Comparison of ENCODE assay signal across 9 mouse cellular contexts in the genomic region with DNA sequence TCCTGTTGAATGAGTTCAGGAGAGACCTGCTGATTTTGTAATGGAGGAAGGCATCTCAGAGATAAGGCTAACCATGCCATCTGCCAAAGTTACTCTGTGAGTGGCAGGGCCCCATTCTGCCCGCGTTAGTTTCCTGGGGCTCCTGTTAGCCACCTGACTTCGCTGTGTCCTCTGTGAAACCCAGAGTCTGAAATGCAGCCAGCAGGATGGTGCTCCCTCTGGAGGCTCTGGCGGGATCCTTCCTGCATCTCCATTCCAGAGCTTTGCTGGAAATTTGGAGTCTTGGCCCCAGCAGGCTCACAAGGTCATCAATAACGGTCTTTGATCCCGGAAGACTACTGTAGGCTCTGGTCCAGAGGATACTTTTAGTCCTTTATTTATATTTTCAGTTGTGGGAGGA. TPM values are rescaled to one million over a fixed set of nuclear protein-coding genes. Genes with fewer than 3 reads are reported as not detected.
A peak's percentile ranks its signal among the peaks of the same experiment; 100 is the strongest.
DNase-seq lines count a peak whose midpoint lies in the region; ATAC-seq lines count a peak whose summit lies in the region.
"Had no signal": no experiment of that assay in that cellular context is flagged by ENCODE, and none has a peak within 500 bp of the region (broad histone marks: within the 10 kb centered on the region; RNA-seq: fewer than 3 reads in every experiment).

No protein-coding gene starts in this region.

- no peak overlapping the region for H3K9ac ChIP-seq in forebrain, embryonic 14.5 days (ENCODE audit: low read length)
- H3K9ac ChIP-seq in forebrain, embryonic 12.5 days: no peak overlapping the region
- H3K9ac ChIP-seq in midbrain, embryonic 14.5 days (replicated peaks; ENCODE audit: low read length): no peak overlapping the region
- H3K9ac ChIP-seq in midbrain, embryonic 16.5 days (ENCODE audit: low read depth, low read length): no peak overlapping the region
- no peak overlapping the region for H3K9ac ChIP-seq in heart, embryonic 11.5 days (ENCODE audit: low read depth, low read length)
- no peak overlapping the region for H3K9ac ChIP-seq in forebrain, embryonic 11.5 days (ENCODE audit: low read length)
- H3K9ac ChIP-seq in forebrain, embryonic 16.5 days (replicated peaks; ENCODE audit: low read depth, low read length): no peak overlapping the region

- H3K4me2 ChIP-seq in forebrain, embryonic 14.5 days (ENCODE audit: low read length): no peak overlapping the region
- no peak overlapping the region for H3K4me2 ChIP-seq in forebrain, embryonic 12.5 days
- no peak overlapping the region for H3K4me2 ChIP-seq in midbrain, embryonic 14.5 days (ENCODE audit: low read length)
- no peak overlapping the region for H3K4me2 ChIP-seq in midbrain, embryonic 16.5 days (ENCODE audit: low read length)
- H3K4me2 ChIP-seq in heart, embryonic 11.5 days: peak overlapping the region; percentile 37; the same call in 1 of the 2 replicates
- H3K4me2 ChIP-seq in forebrain, embryonic 11.5 days (ENCODE audit: low read depth, low read length, severe bottlenecking): no peak overlapping the region
- no peak overlapping the region for H3K4me2 ChIP-seq in forebrain, embryonic 16.5 days (ENCODE audit: low read length)

- H3K36me3 ChIP-seq in forebrain, embryonic 14.5 days (ENCODE audit: control insufficient read depth, insufficient read depth, low read length): no peaks in the 10 kb centered on the region
- no peaks in the 10 kb centered on the region for H3K36me3 ChIP-seq in forebrain, embryonic 12.5 days (replicated peaks)
- H3K36me3 ChIP-seq in midbrain, embryonic 14.5 days (ENCODE audit: control insufficient read depth, insufficient read depth, low read length): no peaks in the 10 kb centered on the region
- no peaks in the 10 kb centered on the region for H3K36me3 ChIP-seq in midbrain, embryonic 16.5 days (ENCODE audit: control insufficient read depth, insufficient read depth, low read length)
- H3K36me3 ChIP-seq in heart, embryonic 11.5 days (ENCODE audit: control insufficient read depth, insufficient read depth, low read length): no peaks in the 10 kb centered on the region
- H3K36me3 ChIP-seq in forebrain, embryonic 11.5 days (ENCODE audit: control insufficient read depth, insufficient read depth, low read length): no peaks in the 10 kb centered on the region
- H3K36me3 ChIP-seq in forebrain, embryonic 16.5 days (ENCODE audit: control insufficient read depth, insufficient read depth): no peaks in the 10 kb centered on the region

- DNase-seq in forebrain, embryonic 14.5 days (ENCODE audit: low spot score): peak; percentile 18
- DNase-seq in midbrain, embryonic 14.5 days: peak; percentile 17
- DNase-seq in lung, postnatal 4 days: peak; percentile 32 to 47
- DNase-seq in forebrain, embryonic 11.5 days (ENCODE audit: low spot score): no peak

- no peaks in the 10 kb centered on the region for H3K9me3 ChIP-seq in forebrain, embryonic 14.5 days (replicated peaks; ENCODE audit: control insufficient read depth, low read length)
- no peaks in the 10 kb centered on the region for H3K9me3 ChIP-seq in forebrain, embryonic 12.5 days
- no peaks in the 10 kb centered on the region for H3K9me3 ChIP-seq in midbrain, embryonic 14.5 days (ENCODE audit: control insufficient read depth, low read length)
- H3K9me3 ChIP-seq in midbrain, embryonic 16.5 days (replicated peaks; ENCODE audit: control insufficient read depth, low read length, poor library complexity, severe bottlenecking): no peaks in the 10 kb centered on the region
- no peaks in the 10 kb centered on the region for H3K9me3 ChIP-seq in heart, embryonic 11.5 days (replicated peaks; ENCODE audit: control insufficient read depth, low read length)
- H3K9me3 ChIP-seq in forebrain, embryonic 11.5 days (ENCODE audit: control insufficient read depth, low read length): no peaks in the 10 kb centered on the region
- no peaks in the 10 kb centered on the region for H3K9me3 ChIP-seq in forebrain, embryonic 16.5 days (ENCODE audit: control insufficient read depth, low read length)

- no peak for ATAC-seq in forebrain, embryonic 14.5 days
- ATAC-seq in forebrain, embryonic 12.5 days (ENCODE audit: low FRiP score): no peak
- ATAC-seq in midbrain, embryonic 14.5 days (ENCODE audit: low FRiP score, low TSS enrichment): no peak
- no peak for ATAC-seq in midbrain, embryonic 16.5 days
- no peak for ATAC-seq in heart, embryonic 11.5 days (replicated peaks; ENCODE audit: insufficient number of reproducible peaks, low FRiP score, low TSS enrichment)
- ATAC-seq in forebrain, embryonic 11.5 days (replicated peaks; ENCODE audit: low FRiP score): no peak
- ATAC-seq in forebrain, embryonic 16.5 days: no peak

- no peak overlapping the region for H3K27ac ChIP-seq in forebrain, embryonic 14.5 days (ENCODE audit: low read depth, low read length)
- no peak overlapping the region for H3K27ac ChIP-seq in forebrain, embryonic 12.5 days
- no peak overlapping the region for H3K27ac ChIP-seq in midbrain, embryonic 14.5 days (replicated peaks; ENCODE audit: low read depth, low read length)
- H3K27ac ChIP-seq in midbrain, embryonic 16.5 days (ENCODE audit: low read length): no peak overlapping the region
- no peak overlapping the region for H3K27ac ChIP-seq in heart, embryonic 11.5 days (ENCODE audit: low read depth, low read length)
- H3K27ac ChIP-seq in forebrain, embryonic 11.5 days (ENCODE audit: low read depth, low read length): no peak overlapping the region
- no peak overlapping the region for H3K27ac ChIP-seq in forebrain, embryonic 16.5 days (ENCODE audit: low read length)

- H3K27me3 ChIP-seq in forebrain, embryonic 14.5 days (replicated peaks; ENCODE audit: control insufficient read depth, insufficient read depth, low read length): no peaks in the 10 kb centered on the region
- H3K27me3 ChIP-seq in forebrain, embryonic 12.5 days: no peaks in the 10 kb centered on the region
- H3K27me3 ChIP-seq in midbrain, embryonic 14.5 days (ENCODE audit: control insufficient read depth, insufficient read depth, low read length): no peaks in the 10 kb centered on the region
- H3K27me3 ChIP-seq in midbrain, embryonic 16.5 days (ENCODE audit: control insufficient read depth, insufficient read depth, low read depth, low read length): no peaks in the 10 kb centered on the region
- no peaks in the 10 kb centered on the region for H3K27me3 ChIP-seq in heart, embryonic 11.5 days (ENCODE audit: control insufficient read depth, insufficient read depth, low read length)
- no peaks in the 10 kb centered on the region for H3K27me3 ChIP-seq in forebrain, embryonic 11.5 days (ENCODE audit: control insufficient read depth, insufficient read depth, low read length)
- no peaks in the 10 kb centered on the region for H3K27me3 ChIP-seq in forebrain, embryonic 16.5 days (replicated peaks; ENCODE audit: control insufficient read depth, insufficient read depth, low read length)

- H3K4me1 ChIP-seq in forebrain, embryonic 14.5 days (ENCODE audit: control insufficient read depth, insufficient read depth, low read length): no peaks in the 10 kb centered on the region
- H3K4me1 ChIP-seq in forebrain, embryonic 12.5 days: no peaks in the 10 kb centered on the region
- no peaks in the 10 kb centered on the region for H3K4me1 ChIP-seq in midbrain, embryonic 14.5 days (ENCODE audit: control insufficient read depth, insufficient read depth, low read length)
- H3K4me1 ChIP-seq in midbrain, embryonic 16.5 days (ENCODE audit: control insufficient read depth, insufficient read depth, low read length): no peaks in the 10 kb centered on the region; the same call in 1 of the 2 replicates
- H3K4me1 ChIP-seq in heart, embryonic 11.5 days (ENCODE audit: control insufficient read depth, insufficient read depth, low read length): no peaks in the 10 kb centered on the region
- no peaks in the 10 kb centered on the region for H3K4me1 ChIP-seq in forebrain, embryonic 11.5 days (replicated peaks; ENCODE audit: control insufficient read depth, insufficient read depth, low read length)
- H3K4me1 ChIP-seq in forebrain, embryonic 16.5 days (replicated peaks; ENCODE audit: control insufficient read depth, insufficient read depth, low read length): no peaks in the 10 kb centered on the region

- 35% methylated on average over 6 of the region's 6 CpGs for WGBS in forebrain, embryonic 14.5 days
- WGBS in forebrain, embryonic 12.5 days: 47% methylated on average over 6 of the region's 6 CpGs
- 30% methylated on average over 6 of the region's 6 CpGs for WGBS in midbrain, embryonic 14.5 days
- 45% methylated on average over 6 of the region's 6 CpGs for WGBS in midbrain, embryonic 16.5 days
- 23% methylated on average over 6 of the region's 6 CpGs for WGBS in heart, embryonic 11.5 days (ENCODE audit: insufficient replicate concordance)
- 32% methylated on average over 6 of the region's 6 CpGs for WGBS in forebrain, embryonic 11.5 days
- 41% methylated on average over 6 of the region's 6 CpGs for WGBS in forebrain, embryonic 16.5 days

- no peak overlapping the region for H3K4me3 ChIP-seq in forebrain, embryonic 14.5 days (ENCODE audit: low read depth, low read length)
- no peak overlapping the region for H3K4me3 ChIP-seq in forebrain, embryonic 12.5 days (replicated peaks)
- H3K4me3 ChIP-seq in midbrain, embryonic 14.5 days (replicated peaks; ENCODE audit: low read depth, low read length): no peak overlapping the region
- H3K4me3 ChIP-seq in midbrain, embryonic 16.5 days (ENCODE audit: low read depth, low read length): no peak overlapping the region
- H3K4me3 ChIP-seq in heart, embryonic 11.5 days (ENCODE audit: low read depth, low read length): no peak overlapping the region
- H3K4me3 ChIP-seq in forebrain, embryonic 11.5 days (ENCODE audit: low read depth, low read length): no peak overlapping the region
- no peak overlapping the region for H3K4me3 ChIP-seq in forebrain, embryonic 16.5 days (replicated peaks; ENCODE audit: low read length)
- H3K4me3 ChIP-seq: myocyte had no signal

RNA-seq across cellular contexts. Expression of gene Tmco4, which starts 28.7 kb away (rescaled TPM):
- polyA plus RNA-seq in forebrain, embryonic 14.5 days (2014; fragmentation: Nextera tagmentation; extraction: Ambion mirVana): 0.68 and 0.70 TPM in 2 replicates
- 0.88 and 0.96 TPM in 2 replicates for polyA plus RNA-seq in forebrain, embryonic 12.5 days (2016; fragmentation: Nextera tagmentation; extraction: Ambion mirVana)
- polyA plus RNA-seq in midbrain, embryonic 14.5 days (2014; fragmentation: Nextera tagmentation; extraction: Ambion mirVana): 0.38 and 0.61 TPM in 2 replicates
- polyA plus RNA-seq in midbrain, embryonic 16.5 days (2015; fragmentation: Nextera tagmentation; extraction: Ambion mirVana): 0.62 and 0.84 TPM in 2 replicates
- polyA plus RNA-seq in heart, embryonic 11.5 days (2014; fragmentation: Nextera tagmentation; extraction: Ambion mirVana): 3.0 TPM in 2 replicates
- polyA plus RNA-seq in forebrain, embryonic 11.5 days (2014; fragmentation: Nextera tagmentation; extraction: Ambion mirVana): 0.77 and 0.96 TPM in 2 replicates
- 1.1 and 1.2 TPM in 2 replicates for polyA plus RNA-seq in forebrain, embryonic 16.5 days (2015; fragmentation: Nextera tagmentation; extraction: Ambion mirVana)

RNA-seq across cellular contexts. Expression of gene Rnf186, which starts 34.5 kb away (rescaled TPM):
- polyA plus RNA-seq in forebrain, embryonic 14.5 days (2014; fragmentation: Nextera tagmentation; extraction: Ambion mirVana): not detected in 2 replicates
- not detected in 2 replicates for polyA plus RNA-seq in forebrain, embryonic 12.5 days (2016; fragmentation: Nextera tagmentation; extraction: Ambion mirVana)
- not detected in 2 replicates for polyA plus RNA-seq in midbrain, embryonic 14.5 days (2014; fragmentation: Nextera tagmentation; extraction: Ambion mirVana)
- not detected in 2 replicates for polyA plus RNA-seq in midbrain, embryonic 16.5 days (2015; fragmentation: Nextera tagmentation; extraction: Ambion mirVana)
- polyA plus RNA-seq in heart, embryonic 11.5 days (2014; fragmentation: Nextera tagmentation; extraction: Ambion mirVana): not detected in 2 replicates
- polyA plus RNA-seq in forebrain, embryonic 11.5 days (2014; fragmentation: Nextera tagmentation; extraction: Ambion mirVana): not detected in 2 replicates
- polyA plus RNA-seq in forebrain, embryonic 16.5 days (2015; fragmentation: Nextera tagmentation; extraction: Ambion mirVana): not detected in 2 replicates
- polyA plus RNA-seq: myocyte had no signal
